Mouse (Mus musculus): ENCODE data around the gene Adamts4.
"Not testable (repeated sequence)": the region's sequence is repeated elsewhere in the genome, so short reads cannot be mapped to it uniquely, and the experiment has no call there.

Gene Adamts4

DNA sequence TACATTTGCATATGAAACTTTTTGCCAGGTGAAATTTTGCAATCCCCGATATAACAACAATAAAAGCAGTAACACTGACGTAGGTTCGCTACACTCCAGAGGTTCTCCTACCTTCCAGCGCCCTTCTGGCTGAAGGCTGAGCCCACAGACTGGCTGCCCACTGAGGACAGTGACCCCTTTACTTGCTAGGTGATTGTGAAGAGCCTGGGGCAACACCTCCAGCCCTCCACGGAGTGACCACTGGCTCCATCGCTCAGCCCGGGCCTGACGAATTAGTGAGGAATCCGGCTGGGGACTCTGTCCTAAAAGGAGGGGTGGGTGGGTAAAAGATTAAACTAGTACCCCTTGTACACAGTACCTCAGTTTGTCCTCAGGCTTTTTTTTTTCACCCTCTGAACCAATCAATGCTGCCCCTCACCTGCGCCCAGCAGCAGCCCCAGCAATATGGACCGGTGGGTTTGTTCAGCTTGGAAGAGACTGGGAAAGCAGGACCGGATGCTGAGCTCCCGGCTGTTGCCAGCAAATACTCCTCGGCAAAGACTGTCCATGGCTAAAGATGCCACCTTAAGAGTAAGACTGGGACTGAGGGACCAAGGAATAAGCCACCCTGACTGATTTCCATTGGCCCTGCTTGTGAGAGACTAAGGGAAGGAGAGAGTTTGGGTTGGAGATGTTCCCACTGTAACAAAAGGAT lies 28.9 kb downstream of the Adamts4 start:
- DNase-seq (ENCODE audit: low read depth, low spot score) = no peak

DNA sequence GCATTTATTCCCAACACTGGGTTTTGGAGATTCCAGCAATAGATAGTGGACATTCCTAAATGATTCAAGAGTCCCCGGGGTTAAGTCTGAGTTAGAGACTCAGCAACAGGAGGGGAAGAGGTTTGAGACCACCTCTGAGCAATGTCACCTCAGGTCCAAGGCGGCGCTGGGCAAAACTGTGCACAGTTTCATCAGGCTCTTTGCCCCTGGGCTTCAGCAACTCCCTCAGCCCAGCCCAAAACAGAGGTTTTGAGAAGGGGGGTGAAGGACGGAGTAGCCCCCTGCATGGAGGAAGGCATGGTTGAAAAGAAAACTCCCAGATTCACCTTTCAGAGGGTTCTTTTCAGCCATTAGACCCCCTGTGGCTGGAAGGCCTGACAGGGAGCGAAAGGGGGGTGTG lies 29.5 kb downstream of the Adamts4 start:
- no peak for DNase-seq (ENCODE audit: low read depth, low spot score)

DNA sequence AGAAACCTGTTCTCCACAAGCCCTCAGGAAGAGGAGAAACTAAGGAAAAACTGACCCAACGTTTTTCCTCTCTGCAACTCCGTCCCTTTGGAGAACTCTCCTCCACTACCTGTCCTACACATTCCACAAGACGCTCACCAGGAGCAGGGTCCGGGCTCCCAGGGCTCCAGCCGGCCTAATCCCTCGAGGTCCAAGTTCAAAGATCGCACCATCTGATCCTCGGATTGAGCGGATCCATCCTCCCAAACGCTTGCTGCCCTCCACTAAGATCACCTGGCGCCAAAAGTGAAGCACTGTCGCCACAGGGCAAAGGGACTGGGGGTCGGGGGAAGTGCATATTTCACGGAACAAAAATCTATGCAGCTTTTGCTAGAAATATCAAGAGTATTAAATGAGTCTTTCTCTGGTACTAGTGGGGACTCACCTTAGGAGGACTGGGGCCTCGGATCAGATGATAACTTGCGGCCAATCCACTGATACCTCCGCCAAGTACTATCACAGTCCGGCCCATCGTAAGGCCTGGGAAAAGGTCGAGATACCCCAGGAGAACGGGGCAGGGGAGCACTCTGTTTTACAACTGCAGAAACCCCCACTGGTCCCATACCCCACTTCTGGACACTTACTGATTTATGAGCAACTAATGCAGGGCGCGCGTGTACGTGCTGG lies 30.2 kb downstream of the Adamts4 start:
- no peak for DNase-seq (ENCODE audit: low read depth, low spot score)

DNA sequence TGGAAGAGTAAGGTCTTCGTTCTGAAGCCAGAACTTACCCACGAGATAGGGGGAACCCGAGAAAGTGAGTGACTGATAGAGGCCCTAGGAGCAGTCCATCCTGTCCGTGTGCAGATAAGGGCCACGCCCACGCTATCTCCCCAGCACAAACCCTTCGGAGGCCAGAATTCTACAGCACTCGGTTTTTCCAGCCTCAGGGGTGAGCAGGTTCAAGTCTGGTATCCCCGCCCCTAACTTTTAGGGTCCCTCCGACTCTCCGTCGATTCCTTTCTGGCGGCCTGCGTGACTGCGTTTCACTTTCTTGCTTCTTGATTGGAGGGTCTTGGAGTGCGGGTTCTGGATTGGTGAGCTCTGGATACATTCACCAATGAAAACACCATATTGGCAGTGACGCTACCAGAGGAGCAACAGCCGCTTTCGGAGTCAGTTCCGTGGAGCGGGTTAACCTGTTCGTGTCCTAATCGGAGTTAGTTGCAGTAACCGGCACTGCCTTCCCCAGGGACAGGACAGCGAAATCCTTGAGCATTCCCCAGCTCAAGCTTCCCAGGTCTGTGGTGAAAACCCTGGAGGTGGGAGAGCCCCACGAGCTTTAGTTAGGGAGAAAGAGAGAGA lies 30.8 kb downstream of the Adamts4 start, which contains the start of gene Ppox:
Ppox (minus strand) TSS at position 271 of the 612 bp plus-strand sequence.
- DNase-seq (ENCODE audit: low read depth, low spot score) = peak; percentile 96

DNA sequence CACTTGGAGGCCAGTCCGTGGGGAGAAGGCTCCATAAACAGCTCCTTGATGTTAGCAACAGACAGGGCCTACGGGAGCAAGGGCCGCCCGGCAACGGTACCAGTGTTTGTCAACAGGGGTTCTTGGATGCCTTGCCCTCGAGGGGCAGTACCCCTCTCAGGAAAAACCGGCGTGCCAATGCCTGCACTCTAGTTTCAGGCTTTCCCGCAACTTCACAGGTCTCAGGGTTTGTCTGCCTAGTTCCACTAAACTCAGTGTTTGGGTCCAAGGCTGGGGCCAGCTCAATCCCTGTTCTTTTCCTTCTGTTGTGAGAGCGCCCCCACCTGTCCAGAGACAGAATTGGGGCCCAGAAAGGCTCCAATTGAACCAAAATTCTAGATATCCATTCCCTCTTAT lies 31.3 kb downstream of the Adamts4 start:
- DNase-seq (ENCODE audit: low read depth, low spot score) = peak; percentile 60

DNA sequence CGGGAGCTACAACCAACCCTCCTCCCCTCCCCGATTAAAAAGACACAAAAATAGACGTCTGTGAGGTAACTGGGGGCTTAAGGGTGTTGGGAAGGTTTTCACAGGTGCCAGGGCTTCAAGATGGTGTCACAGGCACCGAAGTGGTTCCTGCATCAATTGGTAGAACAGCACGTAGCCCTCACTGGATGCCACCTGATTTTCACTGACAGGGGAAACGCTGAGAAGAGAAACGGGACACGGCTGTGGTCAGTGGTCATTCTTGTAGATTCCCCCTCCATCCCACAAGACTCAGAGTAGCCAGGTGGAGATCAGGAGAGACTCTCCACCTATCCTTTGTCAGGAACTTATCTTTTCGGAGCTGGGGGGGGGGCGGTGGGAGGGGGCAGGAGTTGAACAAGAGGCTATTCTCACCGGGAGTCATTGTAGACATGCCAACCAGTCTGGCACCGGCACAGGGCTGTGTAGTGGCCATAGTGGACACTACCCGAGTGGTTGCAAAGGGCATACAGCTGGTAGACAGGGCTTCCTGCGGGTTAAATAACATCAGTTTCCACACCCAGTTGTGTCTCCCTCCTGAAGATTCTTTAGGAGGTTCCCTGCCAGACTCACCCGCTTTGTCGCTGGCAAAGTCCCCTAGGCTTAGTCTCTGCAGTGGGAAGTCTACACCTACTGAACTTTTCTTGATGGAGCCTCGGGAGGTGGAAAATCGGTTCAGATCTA lies 32.0 kb downstream of the Adamts4 start:
- no peak for DNase-seq (ENCODE audit: low read depth, low spot score)

DNA sequence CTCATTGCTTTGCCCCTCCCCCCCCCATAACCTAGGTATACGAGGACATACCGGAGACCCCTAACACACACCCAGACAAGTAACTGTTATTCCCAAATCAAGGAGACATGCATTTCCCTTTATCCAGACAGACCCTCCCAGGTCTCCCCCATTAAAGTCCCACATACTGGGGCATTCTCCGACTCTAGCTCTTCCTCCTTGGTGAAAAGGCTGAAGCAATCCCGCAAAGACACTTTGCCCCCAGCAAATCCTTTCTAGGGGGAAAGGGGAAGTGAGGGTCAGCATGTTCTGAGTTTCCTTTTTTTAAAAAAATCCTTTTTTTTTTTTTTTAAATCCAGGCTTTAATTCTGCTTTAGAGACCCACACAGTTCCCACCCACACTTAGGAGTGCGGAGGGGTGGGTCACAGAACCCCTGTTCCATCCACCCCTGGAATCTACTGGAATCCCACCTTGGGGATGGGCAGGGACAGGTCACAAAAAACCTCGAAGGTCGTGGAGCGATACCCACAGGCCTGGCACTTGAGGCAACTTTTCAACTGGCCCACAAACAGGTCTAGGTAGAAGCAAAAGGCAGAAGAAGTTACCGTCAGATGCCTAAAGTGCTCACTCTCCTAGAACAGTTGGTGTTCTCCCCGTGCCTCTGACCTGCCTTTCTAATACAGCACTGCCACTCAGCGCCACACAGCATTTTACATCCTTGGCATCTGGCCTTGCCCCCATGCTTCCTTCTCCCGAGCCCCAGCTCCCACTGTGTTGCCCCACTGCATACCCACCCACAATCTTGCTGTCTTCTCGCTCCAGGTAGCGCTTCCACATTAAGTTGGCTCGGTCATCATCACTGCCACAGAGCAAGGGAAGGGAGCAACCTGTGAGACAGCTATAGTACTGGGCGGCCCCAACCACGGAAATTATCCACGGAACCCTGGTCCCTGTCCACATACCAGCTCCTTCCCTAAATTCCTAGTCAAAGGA lies 33.3 kb downstream of the Adamts4 start:
- no peak for DNase-seq (ENCODE audit: low read depth, low spot score)

DNA sequence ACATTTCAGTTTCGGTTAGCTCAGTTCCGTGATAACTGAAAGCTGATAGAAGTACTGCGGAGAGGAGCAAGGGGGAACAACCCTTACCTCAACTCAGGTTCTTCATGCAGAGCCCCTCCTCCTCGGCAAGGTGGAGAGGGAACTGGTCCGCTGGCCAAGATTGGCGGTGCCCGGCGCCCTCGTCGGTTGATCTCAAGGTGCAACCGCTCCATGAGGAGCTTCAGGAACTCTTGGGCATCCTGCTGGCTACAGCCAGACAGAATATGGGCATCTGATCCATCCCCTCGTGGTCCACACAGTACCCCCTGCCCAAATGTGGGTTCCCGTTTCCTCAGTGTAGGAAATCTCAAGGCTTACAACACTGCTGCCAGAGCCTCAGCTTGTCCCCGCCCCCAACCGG lies 34.3 kb downstream of the Adamts4 start:
- DNase-seq (ENCODE audit: low read depth, low spot score) = no peak

DNA sequence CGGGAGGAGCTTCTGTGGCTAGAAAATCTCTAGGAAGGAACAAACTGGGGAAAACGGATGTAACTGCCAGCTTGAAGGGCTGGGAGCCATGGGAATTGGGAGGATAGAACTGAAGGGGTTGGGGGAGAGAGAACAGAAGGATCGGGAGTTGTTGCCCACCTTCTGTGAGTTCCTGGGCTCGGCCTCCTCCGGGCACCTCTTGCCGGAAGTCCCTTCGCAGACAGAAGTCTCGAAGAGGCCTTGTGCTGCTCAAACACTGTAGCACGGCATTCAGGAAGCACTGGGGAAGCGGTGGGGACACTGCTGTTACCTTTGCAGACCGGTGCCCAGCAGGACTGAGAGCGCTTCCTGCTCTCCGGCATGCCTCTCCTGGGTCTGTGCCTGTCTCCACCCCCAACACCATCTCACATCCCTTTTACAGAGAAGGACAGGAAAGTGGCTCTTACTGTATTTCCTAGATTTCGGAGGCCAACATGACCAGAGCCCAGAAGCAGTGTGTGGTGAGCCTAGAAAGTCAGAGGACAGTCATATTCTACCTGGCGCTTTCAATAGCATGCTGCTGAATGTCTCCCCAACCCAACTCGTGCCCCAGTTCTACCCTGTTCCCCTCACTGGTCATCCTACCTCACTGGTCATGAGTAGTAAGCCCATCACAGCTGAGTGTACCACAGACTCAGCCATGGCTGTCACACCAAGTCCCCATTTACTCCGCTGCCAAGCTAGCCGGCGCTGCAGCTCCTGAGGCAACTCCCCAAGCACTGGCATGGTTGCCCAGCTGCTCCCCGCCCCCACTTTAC lies 35.1 kb downstream of the Adamts4 start:
- no peak for DNase-seq (ENCODE audit: low read depth, low spot score)

DNA sequence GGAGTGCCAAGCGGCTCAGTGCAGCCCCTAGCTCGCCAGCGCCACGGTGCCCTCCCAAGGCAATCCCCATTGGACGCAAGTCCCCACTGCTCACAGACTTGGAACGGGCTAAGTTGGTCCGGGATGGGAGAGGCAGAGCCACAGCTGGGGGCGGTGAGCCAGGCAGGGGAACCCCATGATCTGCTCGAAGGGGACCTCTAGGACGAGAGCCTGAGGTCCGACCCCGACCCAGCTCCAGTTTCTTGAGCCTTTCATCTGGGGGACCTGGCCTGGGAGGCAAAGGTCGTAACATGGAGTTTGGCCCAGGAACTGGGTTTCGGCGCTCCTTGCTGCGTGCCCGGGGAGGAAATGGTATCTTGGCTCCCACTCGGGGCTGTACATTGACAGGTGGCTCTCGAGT lies 36.3 kb downstream of the Adamts4 start:
- no peak for DNase-seq (ENCODE audit: low read depth, low spot score)

DNA sequence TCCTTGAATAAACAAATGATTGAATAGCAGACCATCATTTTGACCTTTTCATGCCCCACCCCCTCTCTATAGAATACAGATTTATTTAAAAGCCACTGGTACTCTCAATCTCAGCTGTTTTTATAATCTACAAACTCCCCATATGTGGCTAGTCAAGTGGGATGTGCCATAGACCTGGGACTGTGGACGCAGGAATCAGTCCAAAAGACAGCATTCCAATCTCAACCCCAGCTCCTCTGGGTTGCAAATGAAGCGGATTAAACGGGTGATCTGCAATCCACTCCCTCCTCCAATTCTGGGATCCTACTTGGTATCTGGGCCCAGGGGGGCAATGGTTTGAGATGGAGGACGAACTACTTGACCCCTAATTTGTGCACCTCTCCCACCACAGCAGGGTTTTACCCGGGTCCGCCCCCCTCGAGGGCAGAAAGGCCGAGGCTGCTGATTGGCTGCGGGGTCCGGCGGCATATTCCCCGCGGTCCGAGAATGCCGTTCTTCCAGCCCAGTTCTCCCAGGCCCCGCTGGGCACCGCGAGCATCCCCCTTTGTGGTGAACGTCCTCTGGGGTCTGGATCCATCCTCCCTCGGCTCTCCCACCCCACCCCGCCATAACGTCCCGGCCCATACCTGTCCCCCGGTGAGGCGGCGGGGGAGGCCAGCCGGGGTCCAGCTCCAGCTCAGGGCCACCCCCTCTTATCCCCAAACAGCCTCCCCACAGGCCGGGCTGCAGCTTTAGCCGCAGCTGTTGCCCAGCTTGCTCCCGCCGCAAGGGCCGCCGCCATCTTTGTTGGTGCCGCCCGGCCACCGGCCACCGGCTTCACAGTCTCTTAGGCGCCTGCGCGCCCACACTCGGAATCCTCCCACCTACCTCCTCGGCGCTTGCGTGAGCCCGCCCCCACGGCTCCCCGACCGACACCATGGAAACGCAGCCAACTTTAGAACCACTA lies 37.2 kb downstream of the Adamts4 start, which contains the start of gene Usp21:
Usp21 (minus strand) TSS at position 856 of the 946 bp plus-strand sequence.
- peak; percentile 89 for DNase-seq (ENCODE audit: low read depth, low spot score)

DNA sequence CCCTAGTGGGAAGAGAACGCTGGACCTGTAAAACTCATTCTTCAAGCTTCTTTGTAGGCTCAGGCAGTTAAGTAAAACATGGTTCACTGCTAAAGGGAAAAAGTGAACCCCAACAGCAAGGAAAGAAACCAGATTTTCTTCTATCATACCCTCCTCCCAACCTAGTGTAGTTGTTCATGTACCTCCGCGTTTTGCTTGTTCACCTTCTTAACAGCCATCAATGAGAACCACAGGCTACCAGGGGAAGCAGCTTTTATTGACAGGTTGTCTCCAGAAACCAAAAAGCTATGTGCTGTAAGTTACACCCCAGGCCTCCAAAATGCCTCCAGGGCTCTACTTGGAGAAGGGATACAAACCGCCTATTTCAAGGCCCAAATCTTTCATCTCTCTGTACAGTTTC lies 38.1 kb downstream of the Adamts4 start:
- no peak for DNase-seq (ENCODE audit: low read depth, low spot score)

DNA sequence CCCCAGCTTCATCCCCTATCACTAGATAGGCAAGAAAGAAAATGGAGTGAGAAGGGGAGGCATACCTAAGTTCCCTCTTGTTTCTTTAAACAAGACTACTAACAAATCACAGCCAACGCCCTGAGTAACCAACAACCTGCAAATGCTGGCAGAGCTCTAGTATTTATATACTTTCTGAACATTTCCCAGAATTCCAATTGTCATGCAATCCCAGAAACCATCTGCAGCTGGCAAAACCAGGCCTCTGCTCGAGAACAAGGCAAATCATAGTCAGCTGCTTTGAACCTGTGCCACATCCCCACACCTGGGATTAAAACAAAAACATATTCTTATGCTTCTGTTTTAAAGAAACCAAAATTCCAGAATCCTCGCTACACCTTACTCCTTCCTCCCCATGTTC lies 43.1 kb downstream of the Adamts4 start:
- DNase-seq (ENCODE audit: low read depth, low spot score) = no peak

DNA sequence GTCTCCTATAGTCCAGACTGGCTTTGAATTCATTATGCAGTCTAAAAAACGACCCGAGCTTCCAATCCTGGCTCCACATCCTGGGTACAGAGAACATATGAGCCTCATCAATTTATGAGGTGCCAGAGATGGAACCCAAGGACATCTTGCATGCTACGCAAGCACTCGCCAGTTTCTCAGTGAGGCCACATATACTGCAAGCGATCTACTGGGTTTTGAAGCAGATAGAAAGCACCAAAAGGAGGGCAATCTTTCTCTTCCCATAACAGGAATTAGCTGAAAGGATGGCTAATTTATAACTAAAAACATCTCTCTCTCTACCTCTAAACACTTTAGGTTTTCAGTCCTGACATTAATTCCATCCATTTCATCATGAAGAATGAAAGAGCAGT lies 43.7 kb downstream of the Adamts4 start:
- DNase-seq (ENCODE audit: low read depth, low spot score) = no peak

DNA sequence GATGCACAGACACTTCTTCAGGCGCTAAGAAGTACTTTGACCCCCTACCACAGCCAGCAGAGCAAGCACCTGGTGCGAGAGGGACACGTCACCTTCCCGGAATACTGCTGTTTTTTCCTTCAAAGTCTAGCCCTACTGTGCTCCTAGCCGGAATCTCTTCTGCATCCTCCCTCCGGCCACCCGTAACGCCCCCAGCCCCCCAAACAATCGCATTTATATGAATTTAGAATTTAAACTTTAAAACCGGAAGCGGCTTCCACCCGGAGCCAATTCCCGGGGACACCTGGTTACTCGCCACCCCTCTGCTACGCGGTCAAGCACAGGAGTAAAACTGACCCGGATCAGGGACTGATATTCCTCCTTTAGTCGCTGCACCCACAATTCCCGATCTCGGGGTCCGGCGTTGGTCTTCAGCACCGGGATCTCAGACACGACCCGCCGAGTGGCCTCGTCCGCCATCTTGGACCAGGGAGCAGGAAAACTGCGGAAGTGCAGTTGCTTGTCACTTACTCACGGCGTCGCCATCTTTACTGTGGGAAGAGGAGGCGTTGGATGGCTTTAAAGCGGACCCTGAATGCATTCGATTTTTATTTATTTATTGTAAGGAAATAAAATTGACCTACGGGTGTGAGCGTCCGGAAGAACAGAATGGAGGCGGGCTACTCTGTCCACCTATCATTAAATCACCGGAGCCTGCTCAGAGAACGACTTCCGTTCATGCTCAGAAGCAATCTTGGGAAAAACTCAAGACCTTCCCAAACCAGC lies 44.3 kb downstream of the Adamts4 start, which contains the start of gene Ufc1:
Ufc1 (minus strand) TSS at position 727 of the 765 bp plus-strand sequence.
- peak; percentile 78 for DNase-seq (ENCODE audit: low read depth, low spot score)

DNA sequence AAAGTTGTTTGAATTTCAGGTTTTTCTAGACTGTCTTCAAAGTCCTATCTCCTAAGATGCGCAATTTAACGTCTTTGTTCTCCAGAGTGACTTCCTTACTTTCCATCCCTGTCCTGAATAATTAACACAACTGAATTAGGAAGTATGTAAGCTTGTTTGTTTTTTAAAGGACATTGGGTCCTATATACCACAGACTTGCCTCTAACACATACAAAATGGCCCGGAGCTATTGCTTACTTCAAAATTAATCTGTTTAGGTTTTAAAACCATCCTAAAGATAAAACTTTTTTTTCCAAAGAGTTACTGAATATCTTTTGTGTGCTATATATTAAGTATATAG lies 44.8 kb downstream of the Adamts4 start:
- no peak for DNase-seq (ENCODE audit: low read depth, low spot score)

DNA sequence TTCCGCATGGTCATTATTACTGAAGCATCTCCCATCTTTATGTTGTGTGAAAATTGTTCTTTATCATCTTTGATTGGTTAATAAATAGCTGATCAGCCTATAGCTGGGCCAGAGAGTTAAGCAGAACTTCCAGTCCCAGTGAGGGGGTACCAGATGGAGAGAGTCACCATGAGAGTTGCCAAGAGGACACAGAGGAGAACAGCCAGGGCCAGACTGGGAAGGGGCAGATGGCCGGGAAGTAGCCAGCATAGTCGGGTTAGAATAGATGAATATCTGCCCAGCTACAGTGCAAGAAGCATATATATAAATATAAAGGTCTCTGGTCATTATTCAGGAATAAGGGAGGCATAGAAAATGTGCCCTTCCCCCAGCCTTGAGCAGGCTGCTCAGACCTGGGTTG lies 48.0 kb downstream of the Adamts4 start:
- no peak for DNase-seq (ENCODE audit: low read depth, low spot score)

DNA sequence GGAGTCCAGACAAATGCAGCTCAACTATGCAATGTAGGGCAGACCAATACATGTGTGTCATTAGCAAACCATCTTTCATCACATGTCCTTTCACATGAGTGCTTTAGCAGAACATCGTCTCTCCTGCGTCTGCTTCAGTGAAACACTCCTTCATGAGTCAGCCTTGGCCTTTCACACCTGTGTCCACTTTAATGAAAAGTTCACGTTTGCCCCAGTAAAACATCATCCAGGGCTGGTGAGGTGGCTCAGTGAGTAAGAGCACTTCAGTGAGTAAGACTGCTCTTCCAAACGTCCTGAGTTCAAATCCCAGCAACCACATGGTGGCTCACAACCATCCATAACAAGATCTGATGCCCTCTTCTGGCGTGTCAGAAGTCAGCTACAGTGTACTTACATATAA lies 55.9 kb downstream of the Adamts4 start:
- DNase-seq (ENCODE audit: low read depth, low spot score) = not testable (repeated sequence)

Data from skeletal muscle tissue, adult 2 months (tissue).